Mouse (Mus musculus): ENCODE measurements around the gene Tbc1d30. TPM values are rescaled to one million over a fixed set of nuclear protein-coding genes. Genes with fewer than 3 reads are reported as not detected.

The Tbc1d30 gene
- polyA plus RNA-seq, 1 experiment from 2014 or later = 0.63 TPM

DNA sequence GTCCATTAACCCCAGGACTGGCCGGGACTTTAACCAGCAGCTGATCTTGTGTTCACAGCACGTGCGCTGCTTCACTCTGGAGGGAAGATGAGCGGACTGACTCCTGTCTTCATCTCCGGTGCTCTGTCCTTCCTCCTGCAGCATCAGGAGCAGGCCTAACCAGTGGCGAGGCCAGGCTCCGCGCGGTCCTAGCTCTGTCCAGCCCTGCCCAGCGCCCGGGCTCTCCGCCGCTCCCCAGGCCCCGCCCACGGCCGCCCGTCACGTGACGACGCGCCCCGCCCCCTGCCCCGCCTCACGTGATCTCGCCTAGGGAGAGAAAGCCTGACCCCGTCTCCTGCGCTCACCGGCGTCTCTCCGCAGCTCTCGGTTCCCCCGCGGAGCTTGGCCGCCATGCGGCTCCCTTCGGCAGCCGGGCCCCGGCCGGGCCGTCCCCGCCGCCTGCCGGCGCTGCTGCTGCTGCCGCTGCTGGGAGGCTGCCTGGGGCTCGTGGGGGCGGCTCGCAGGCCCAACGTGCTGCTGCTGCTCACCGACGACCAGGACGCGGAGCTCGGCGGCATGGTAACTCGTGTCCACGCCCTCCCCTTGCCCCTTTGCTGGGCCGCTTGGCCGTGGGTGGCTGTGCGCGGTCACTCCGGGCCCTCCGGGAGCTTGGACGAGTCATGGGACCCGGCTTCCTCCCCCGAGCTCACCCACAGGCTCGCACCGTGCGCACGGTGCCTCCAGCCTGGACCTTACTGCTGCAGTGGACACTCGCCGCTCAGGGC is 13.9 kb upstream of the Tbc1d30 start, which contains the start of gene Gns:
Gene Gns (plus strand): TSS at position 290 of the 764 bp plus-strand sequence.
- peak; percentile 96 for ATAC-seq (ENCODE audit: insufficient number of reproducible peaks, insufficient read depth, low FRiP score, low TSS enrichment, low read depth)
- Histone ChIP-seq H3K4me3 (replicated peaks) (peak within 1 kb of the TSS; percentile 98), H3K36me3 (peaks cover 10% of the 10 kb centered on the region), H3K4me1 (replicated peaks) (peaks cover 23% of the 10 kb centered on the region), H3K27me3 (no peaks in the 10 kb centered on the region), H3K4me2 (peak within 1 kb of the TSS; percentile 88), H3K27ac (peak within 1 kb of the TSS; percentile 66), H3K9ac (replicated peaks) (peak within 1 kb of the TSS; percentile 87), H3K9me3 (no peaks in the 10 kb centered on the region)
- under 1% methylated on average over 68 of the region's 72 CpGs for WGBS

DNA sequence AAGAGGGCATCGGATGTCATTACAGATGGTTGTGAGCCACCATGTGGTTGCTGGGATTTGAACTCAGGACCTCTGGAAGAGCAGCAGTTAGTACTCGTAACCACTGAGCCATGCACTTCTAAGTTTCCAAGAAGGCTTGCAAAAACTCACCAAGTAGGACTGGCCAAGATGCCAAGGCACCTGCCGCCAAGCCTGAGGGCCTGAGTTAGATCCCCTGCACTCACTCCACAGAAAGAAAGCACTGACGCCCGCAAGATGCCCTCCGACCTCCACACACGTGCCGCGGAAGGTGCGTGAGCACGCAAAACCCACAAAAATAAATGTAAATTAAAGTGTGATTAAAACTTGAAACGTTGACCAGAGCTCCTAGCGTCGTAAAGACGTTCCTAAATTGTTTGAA is 13.2 kb upstream of the Tbc1d30 start:
- Histone ChIP-seq H3K9me3 (no peaks in the 10 kb centered on the region), H3K27ac (0 out of 2 replicates have a peak overlapping the region, but pooled peaks have one; percentile 37), H3K9ac (replicated peaks) (peak overlapping the region; percentile 87), H3K27me3 (no peaks in the 10 kb centered on the region), H3K4me1 (replicated peaks) (peaks cover 23% of the 10 kb centered on the region), H3K36me3 (peaks cover 5% of the 10 kb centered on the region; the same call in 1 of the 2 replicates), H3K4me3 (replicated peaks) (peak overlapping the region; percentile 98), H3K4me2 (peak overlapping the region; percentile 88)
- no peak for ATAC-seq (ENCODE audit: insufficient number of reproducible peaks, insufficient read depth, low FRiP score, low TSS enrichment, low read depth)
- 25% methylated on average over 15 of the region's 15 CpGs for WGBS

DNA sequence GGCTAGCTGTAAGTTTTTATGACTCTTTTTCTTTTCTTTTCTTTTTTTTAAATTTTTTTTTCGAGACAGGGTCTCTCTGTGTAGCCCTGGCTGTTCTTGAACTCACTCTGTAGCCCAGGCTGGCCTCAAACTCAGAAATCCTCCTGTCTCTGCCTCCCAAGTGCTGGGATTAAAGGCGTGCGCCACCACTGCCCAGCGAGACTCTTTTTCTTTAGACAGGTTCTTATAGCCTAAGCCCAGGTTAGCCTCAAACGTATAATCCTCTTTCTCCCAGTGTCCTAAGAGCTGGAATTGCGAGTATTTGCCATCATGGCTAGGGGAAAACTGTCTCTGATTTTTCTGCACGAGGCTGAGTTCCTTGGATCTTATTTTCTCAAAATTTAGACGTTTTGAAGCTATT is 12.1 kb upstream of the Tbc1d30 start:
- 83% methylated on average over 8 of the region's 8 CpGs for WGBS
- no peak overlapping the region for H3K4me2 ChIP-seq
- no peak overlapping the region for H3K9ac ChIP-seq (replicated peaks)
- H3K27ac ChIP-seq = no peak overlapping the region
- no peak overlapping the region for H3K4me3 ChIP-seq (replicated peaks)
- H3K9me3 ChIP-seq = no peaks in the 10 kb centered on the region
- H3K36me3 ChIP-seq = no peaks in the 10 kb centered on the region
- peaks cover 23% of the 10 kb centered on the region for H3K4me1 ChIP-seq (replicated peaks)
- ATAC-seq (ENCODE audit: insufficient number of reproducible peaks, insufficient read depth, low FRiP score, low TSS enrichment, low read depth) = no peak
- H3K27me3 ChIP-seq = no peaks in the 10 kb centered on the region

DNA sequence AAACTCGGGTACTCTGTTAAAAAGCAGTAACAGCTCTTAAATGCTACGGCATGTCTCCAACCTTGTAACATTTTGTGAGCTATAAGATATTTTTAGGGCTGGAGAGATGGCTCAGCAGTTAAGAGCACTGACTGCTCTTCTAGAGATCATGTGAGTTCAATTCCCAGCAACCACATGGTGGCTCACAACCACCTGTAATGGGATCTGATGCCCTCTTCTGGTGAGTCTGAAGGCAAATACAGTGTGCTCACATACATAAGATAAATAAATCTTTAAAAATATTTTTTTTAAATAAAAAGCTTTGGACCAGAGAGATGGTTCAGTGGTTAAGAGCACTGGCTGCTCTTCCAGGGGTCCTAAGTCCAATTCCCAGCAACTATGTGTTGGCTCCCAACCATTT is 9.3 kb upstream of the Tbc1d30 start:
- no peak for ATAC-seq (ENCODE audit: insufficient number of reproducible peaks, insufficient read depth, low FRiP score, low TSS enrichment, low read depth)
- Histone ChIP-seq H3K27ac (no peak overlapping the region), H3K9ac (replicated peaks) (no peak overlapping the region), H3K36me3 (no peaks in the 10 kb centered on the region), H3K9me3 (no peaks in the 10 kb centered on the region), H3K4me3 (replicated peaks) (no peak overlapping the region), H3K4me2 (no peak overlapping the region), H3K4me1 (replicated peaks) (peaks cover 6% of the 10 kb centered on the region; the same call in 1 of the 2 replicates), H3K27me3 (no peaks in the 10 kb centered on the region)
- WGBS = 83% methylated on average over 2 of the region's 2 CpGs

DNA sequence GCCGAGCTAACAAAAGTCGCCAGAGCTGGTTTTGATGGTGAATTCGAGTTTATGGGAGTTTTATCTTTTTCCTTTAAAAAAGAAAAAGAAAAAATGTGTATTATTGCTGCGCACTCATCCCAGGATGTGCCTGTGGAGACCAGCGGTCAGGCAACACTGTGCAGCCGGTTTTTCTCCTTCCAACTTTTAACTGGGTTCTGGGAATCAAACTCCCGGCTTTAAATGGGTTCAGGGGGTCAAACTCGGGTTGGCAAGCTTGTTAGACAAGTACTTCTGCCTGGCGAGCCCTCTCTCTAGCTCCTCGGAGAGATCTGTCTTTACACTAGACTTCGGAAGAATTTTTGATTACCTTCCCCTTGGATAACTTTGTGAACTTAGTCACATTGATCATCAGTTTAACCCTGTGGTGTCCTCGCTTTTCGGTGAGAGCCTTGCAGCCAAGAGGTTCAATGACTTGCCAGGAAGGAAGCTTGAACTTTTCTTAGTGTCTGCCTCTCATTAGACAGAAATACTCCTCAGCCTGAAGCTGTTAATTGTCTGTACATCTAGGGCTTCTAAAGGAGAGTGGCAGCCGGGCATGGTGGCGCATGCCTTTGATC is 713 bp upstream of the Tbc1d30 start:
- Histone ChIP-seq H3K4me2 (peak overlapping the region; percentile 91), H3K9me3 (0 out of 2 replicates have a peak, but pooled peaks cover 8% of the 10 kb centered on the region), H3K36me3 (no peaks in the 10 kb centered on the region), H3K9ac (replicated peaks) (no peak overlapping the region), H3K4me1 (replicated peaks) (peaks cover 22% of the 10 kb centered on the region), H3K27ac (no peak overlapping the region), H3K4me3 (replicated peaks) (peak overlapping the region; percentile 54), H3K27me3 (peaks cover 39% of the 10 kb centered on the region)
- WGBS = 37% methylated on average over 15 of the region's 15 CpGs
- ATAC-seq (ENCODE audit: insufficient number of reproducible peaks, insufficient read depth, low FRiP score, low TSS enrichment, low read depth) = no peak

DNA sequence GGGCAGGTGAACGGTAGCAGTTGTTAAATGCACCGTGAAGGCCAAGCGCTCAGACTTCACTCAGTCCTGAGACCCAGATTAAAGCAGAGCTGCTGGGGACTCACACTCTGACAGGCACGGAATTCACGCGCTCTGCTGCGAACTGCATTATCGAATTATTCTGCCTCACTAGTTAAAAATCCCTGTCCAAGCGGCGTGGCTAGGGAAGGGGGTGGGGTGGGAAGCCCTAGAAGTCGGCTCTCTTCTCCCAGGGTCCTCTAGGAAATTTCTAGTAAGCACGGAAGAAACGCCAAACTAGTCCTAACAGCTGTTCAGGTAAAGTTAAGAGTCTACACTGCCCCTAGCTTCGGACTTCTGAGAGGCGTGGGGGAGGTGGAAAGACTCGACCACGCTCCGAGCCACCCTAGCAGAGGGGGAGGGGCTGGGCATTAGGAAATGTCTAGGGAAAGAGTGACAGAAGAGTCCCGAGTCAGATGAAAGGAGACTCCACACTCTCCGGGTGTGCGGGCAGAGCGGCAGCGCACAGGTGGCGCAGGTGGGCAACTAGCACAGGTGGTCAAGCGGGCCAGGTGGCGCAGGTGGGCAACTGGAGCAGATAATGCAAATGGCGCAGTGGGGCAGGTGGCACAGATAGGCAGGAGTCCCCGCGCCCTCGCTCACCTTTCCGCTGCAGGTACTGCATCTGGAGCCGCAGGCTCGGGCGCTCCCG is 567 bp downstream of the Tbc1d30 start:
- Histone ChIP-seq H3K9ac (replicated peaks) (peak overlapping the region; percentile 58), H3K4me3 (replicated peaks) (peak overlapping the region; percentile 54), H3K4me2 (peak overlapping the region; percentile 91), H3K9me3 (0 out of 2 replicates have a peak, but pooled peaks cover 8% of the 10 kb centered on the region), H3K4me1 (replicated peaks) (peaks cover 22% of the 10 kb centered on the region), H3K27ac (no peak overlapping the region), H3K36me3 (no peaks in the 10 kb centered on the region), H3K27me3 (peaks cover 39% of the 10 kb centered on the region)
- 2% methylated on average over 35 of the region's 35 CpGs for WGBS
- ATAC-seq (ENCODE audit: insufficient number of reproducible peaks, insufficient read depth, low FRiP score, low TSS enrichment, low read depth) = 0 out of 2 replicates have a peak, but pooled peaks have one; percentile 59

DNA sequence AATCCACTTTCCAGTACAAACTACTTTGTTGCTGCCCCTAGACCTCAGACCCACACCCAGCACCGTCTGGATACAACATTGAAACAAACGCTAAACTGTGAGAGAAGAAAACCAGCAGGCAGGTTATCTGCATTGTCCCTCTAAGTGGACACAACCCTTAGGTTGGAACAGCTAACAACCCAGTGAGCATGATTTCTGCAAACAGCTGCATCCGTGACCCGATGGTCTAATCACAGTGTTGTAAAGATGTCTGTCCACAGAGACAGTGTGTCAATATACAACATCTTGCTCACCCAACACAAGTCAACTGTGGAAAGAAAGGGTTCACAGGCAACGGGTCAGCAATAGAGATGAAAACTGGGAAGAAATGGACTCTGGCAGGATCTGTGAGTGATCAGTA is 1.8 kb downstream of the Tbc1d30 start:
- H3K27me3 ChIP-seq = peaks cover 39% of the 10 kb centered on the region
- H3K27ac ChIP-seq = no peak overlapping the region
- H3K4me1 ChIP-seq (replicated peaks) = peaks cover 22% of the 10 kb centered on the region
- H3K4me2 ChIP-seq = no peak overlapping the region
- no peak overlapping the region for H3K4me3 ChIP-seq (replicated peaks)
- H3K36me3 ChIP-seq = no peaks in the 10 kb centered on the region
- 0 out of 2 replicates have a peak, but pooled peaks cover 3% of the 10 kb centered on the region for H3K9me3 ChIP-seq
- WGBS = 30% methylated on average over 5 of the region's 5 CpGs
- no peak overlapping the region for H3K9ac ChIP-seq (replicated peaks)
- ATAC-seq (ENCODE audit: insufficient number of reproducible peaks, insufficient read depth, low FRiP score, low TSS enrichment, low read depth) = no peak

DNA sequence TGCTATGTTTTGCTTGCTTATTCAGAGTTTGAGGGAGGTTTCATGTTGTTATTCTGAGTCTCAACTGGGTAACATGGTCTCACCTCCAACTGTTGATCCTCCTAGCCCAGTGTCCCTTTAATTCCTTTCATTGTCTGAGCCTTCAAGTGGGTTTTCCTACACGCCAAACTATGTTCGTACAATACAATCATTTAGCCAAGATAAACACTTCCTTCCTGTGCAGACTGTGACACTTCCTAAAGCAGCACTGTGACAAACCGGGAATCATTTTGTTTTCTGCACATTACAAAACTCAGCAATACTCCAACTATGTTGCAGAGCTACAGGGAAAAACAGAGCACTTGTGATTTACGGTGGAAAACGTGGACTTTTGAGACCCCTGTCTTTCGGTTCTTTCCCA is 7.2 kb downstream of the Tbc1d30 start:
- Histone ChIP-seq H3K27ac (no peak overlapping the region), H3K4me2 (no peak overlapping the region), H3K9me3 (no peaks in the 10 kb centered on the region), H3K9ac (replicated peaks) (no peak overlapping the region), H3K27me3 (peaks cover 1% of the 10 kb centered on the region; the same call in 1 of the 2 replicates), H3K4me1 (replicated peaks) (peaks cover 14% of the 10 kb centered on the region), H3K4me3 (replicated peaks) (no peak overlapping the region), H3K36me3 (no peaks in the 10 kb centered on the region)
- 72% methylated on average over 6 of the region's 6 CpGs for WGBS
- no peak for ATAC-seq (ENCODE audit: insufficient number of reproducible peaks, insufficient read depth, low FRiP score, low TSS enrichment, low read depth)

DNA sequence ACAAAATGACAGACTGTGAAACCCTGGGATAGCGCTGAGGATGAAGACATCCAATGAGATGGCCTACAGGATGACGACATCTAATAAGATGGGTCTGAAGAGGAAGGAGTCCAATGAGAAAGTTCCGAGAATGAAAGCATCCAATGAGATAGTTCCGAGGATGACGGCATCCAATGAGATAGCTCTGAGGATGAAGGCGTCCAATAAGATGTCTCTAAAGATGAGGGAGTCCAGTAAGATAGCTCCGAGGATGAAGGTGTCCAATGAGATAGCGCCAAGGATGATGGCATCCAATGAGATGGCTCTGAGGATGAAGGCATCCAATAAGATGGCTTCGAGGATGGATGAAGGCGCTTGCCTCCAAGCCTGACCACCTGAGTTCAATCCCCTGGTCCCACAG is 8.8 kb downstream of the Tbc1d30 start:
- Histone ChIP-seq H3K36me3 (no peaks in the 10 kb centered on the region), H3K4me1 (replicated peaks) (peaks cover 14% of the 10 kb centered on the region), H3K9ac (replicated peaks) (no peak overlapping the region), H3K4me2 (no peak overlapping the region), H3K9me3 (no peaks in the 10 kb centered on the region), H3K4me3 (replicated peaks) (no peak overlapping the region), H3K27me3 (no peaks in the 10 kb centered on the region), H3K27ac (no peak overlapping the region)
- no peak for ATAC-seq (ENCODE audit: insufficient number of reproducible peaks, insufficient read depth, low FRiP score, low TSS enrichment, low read depth)
- 94% methylated on average over 10 of the region's 10 CpGs for WGBS

DNA sequence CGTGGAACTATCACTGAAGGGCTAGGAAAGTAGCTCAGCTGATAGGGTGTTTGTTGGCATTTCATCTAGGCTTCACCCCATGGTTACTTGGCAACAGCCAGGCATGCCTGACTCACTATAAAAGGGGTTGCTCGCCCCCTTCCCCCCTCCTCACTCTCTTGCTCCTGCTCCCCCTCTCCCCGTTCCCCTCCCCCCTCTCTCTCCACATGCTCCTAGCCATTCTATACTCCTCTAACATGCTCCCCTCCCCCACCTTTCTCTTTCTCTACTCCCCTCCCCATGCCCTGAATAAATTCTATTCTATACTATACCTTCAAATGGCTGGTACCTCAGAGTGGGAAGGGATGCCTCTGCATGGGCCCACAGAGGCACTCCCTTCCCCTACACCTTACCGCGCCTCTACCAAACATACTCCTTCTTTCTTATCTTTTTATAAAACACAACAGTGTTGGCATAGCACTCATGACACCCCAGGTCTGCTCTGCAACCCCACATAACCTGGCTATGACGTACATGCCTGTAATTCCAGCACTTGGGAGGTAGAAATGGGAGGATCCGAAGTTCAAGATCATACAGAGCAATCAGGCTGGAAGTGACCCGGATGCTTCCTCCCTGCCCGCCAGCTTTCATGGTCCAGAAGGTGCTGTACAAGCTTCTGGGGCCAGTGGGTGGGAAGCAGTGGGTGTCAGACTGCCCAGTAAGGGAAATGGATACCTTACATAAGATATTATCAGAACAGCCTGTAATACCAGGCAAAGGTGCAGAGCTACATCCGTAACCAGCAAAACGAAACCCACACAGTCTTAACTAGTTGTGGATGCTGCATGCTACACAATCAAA is 10.1 kb downstream of the Tbc1d30 start:
- Histone ChIP-seq H3K27me3 (no peaks in the 10 kb centered on the region), H3K36me3 (no peaks in the 10 kb centered on the region), H3K9ac (replicated peaks) (no peak overlapping the region), H3K4me2 (no peak overlapping the region), H3K4me1 (replicated peaks) (peaks cover 9% of the 10 kb centered on the region), H3K27ac (no peak overlapping the region), H3K4me3 (replicated peaks) (no peak overlapping the region), H3K9me3 (peaks cover 9% of the 10 kb centered on the region; the same call in 1 of the 2 replicates)
- 0 out of 2 replicates have a peak, but pooled peaks have one; percentile 42 for ATAC-seq (ENCODE audit: insufficient number of reproducible peaks, insufficient read depth, low FRiP score, low TSS enrichment, low read depth)
- 64% methylated on average over 11 of the region's 11 CpGs for WGBS

Data from limb, embryonic 12.5 days (tissue).